Mouse (Mus musculus) stomach, embryonic 16.5 days (tissue): ENCODE measurements around the gene Zscan20. TPM values are rescaled to one million over a fixed set of nuclear protein-coding genes. Genes with fewer than 3 reads are reported as not detected.

Source experiments
- ATAC-seq: fragments of 200-750 bp; cut with Nextera tagmentation; 2 replicates; pipeline ENCODE4 v1.8.0; 2017; ENCODE audit warnings: moderate number of reproducible peaks, moderate TSS enrichment; ENCODE audit not compliant: insufficient read depth, low FRiP score
- H3K27ac ChIP-seq: fragments of 300-500 bp; sonication (generic); 2 replicates; pipeline ENCODE4 v1.5.1; 2014; ENCODE audit warnings: low read length
- H3K27me3 ChIP-seq: fragments of 300-500 bp; sonication (generic); 2 replicates; pipeline ENCODE4 v1.6.1; 2014; ENCODE audit warnings: low read length, control low read depth, mixed read lengths; ENCODE audit not compliant: control insufficient read depth, insufficient read depth
- H3K36me3 ChIP-seq: fragments of 300-500 bp; sonication (generic); 2 replicates; pipeline ENCODE4 v1.6.1; 2014; ENCODE audit warnings: low read length; ENCODE audit not compliant: control insufficient read depth, insufficient read depth
- H3K4me1 ChIP-seq: fragments of 300-500 bp; sonication (generic); 2 replicates; pipeline ENCODE4 v1.6.1; 2014; ENCODE audit warnings: low read length, control low read depth, mixed read lengths; ENCODE audit not compliant: control insufficient read depth, insufficient read depth
- H3K4me2 ChIP-seq: fragments of 300-500 bp; sonication (generic); 2 replicates; pipeline ENCODE4 v1.6.1; 2014; ENCODE audit warnings: low read depth, low read length, mixed read lengths
- H3K4me3 ChIP-seq: fragments of 300-500 bp; sonication (generic); replicated peaks from 2 replicates; pipeline ENCODE4 v1.5.1; 2014; ENCODE audit warnings: mild to moderate bottlenecking, low read length
- H3K9ac ChIP-seq: fragments of 300-500 bp; sonication (generic); 2 replicates; pipeline ENCODE4 v1.6.1; 2014; ENCODE audit warnings: low read length
- H3K9me3 ChIP-seq: fragments of 300-500 bp; sonication (generic); replicated peaks from 2 replicates; pipeline ENCODE4 v1.6.1; 2016; ENCODE audit warnings: low read length, control low read depth; ENCODE audit not compliant: control insufficient read depth
- WGBS: fragments of 180-500 bp; shearing (Covaris S2); extraction: QIAGEN DNeasy Blood & Tissue Kit; methylation state at CpG from one replicate; pipeline ENCODE4 v1.1.7; 2014; 5-methylcytosine and 5-hydroxymethylcytosine counted together
- polyA plus RNA-seq: library from polyadenylated mRNA; unstranded; fragments of >200 nt; fragmentation: Nextera tagmentation; extraction: Ambion mirVana; gene quantifications from 2 replicates; pipeline ENCODE4 v1.2.1, GENCODE M21; 2015

Zscan20 gene
- 3.3 and 3.7 TPM in 2 replicates for polyA plus RNA-seq

DNA sequence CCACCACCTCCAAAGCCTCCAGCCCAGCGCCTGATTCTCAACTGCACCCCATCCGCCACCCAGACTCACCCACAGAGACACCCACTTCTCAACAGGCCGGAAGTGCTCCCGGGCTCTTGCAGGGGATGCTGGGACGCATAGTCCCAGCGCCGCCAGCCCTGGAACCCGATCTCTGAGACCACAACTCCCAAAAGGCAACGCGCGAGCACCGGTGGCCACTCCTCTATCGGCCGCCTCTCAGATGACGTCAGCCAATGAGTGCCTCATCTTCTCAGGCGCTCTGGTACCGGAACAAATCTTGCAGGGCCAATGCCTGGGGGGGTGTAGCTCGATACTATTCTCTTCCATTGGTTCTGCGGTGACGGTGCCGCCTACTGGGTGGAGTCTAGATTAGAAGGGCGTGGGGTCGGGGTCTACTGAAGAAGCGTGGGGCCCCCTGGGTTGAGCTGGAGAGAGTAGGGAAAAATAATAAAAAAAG is at the start of gene Zscan20:
Zscan20 (minus strand) TSS at position 174 of the 478 bp plus-strand sequence.
- Histone ChIP-seq H3K9me3 (no peaks in the 10 kb centered on the region), H3K9ac (peak within 1 kb of the TSS; percentile 72), H3K4me1 (peaks cover 6% of the 10 kb centered on the region), H3K27me3 (no peaks in the 10 kb centered on the region), H3K27ac (peak within 1 kb of the TSS; percentile 4; the same call in 1 of the 2 replicates), H3K4me2 (peak within 1 kb of the TSS; percentile 73), H3K36me3 (no peaks in the 10 kb centered on the region), H3K4me3 (peak within 1 kb of the TSS; percentile 63)
- WGBS: under 1% methylated on average over 24 of the region's 24 CpGs
- peak; percentile 96 for ATAC-seq

GRCm38 (mm10) chr4:128655446-128655845 is 45.5 kb upstream of the Zscan20 start:
- H3K9me3 ChIP-seq: no peaks in the 10 kb centered on the region
- peak overlapping the region; percentile 60; the same call in 1 of the 2 replicates for H3K27ac ChIP-seq
- no peaks in the 10 kb centered on the region for H3K27me3 ChIP-seq
- H3K4me2 ChIP-seq: peak overlapping the region; percentile 96
- peaks cover 16% of the 10 kb centered on the region for H3K4me1 ChIP-seq
- H3K4me3 ChIP-seq: peak overlapping the region; percentile 71
- H3K9ac ChIP-seq: peak overlapping the region; percentile 84
- no peaks in the 10 kb centered on the region for H3K36me3 ChIP-seq
- no peak for ATAC-seq
- WGBS: 6% methylated on average over 12 of the region's 12 CpGs

DNA sequence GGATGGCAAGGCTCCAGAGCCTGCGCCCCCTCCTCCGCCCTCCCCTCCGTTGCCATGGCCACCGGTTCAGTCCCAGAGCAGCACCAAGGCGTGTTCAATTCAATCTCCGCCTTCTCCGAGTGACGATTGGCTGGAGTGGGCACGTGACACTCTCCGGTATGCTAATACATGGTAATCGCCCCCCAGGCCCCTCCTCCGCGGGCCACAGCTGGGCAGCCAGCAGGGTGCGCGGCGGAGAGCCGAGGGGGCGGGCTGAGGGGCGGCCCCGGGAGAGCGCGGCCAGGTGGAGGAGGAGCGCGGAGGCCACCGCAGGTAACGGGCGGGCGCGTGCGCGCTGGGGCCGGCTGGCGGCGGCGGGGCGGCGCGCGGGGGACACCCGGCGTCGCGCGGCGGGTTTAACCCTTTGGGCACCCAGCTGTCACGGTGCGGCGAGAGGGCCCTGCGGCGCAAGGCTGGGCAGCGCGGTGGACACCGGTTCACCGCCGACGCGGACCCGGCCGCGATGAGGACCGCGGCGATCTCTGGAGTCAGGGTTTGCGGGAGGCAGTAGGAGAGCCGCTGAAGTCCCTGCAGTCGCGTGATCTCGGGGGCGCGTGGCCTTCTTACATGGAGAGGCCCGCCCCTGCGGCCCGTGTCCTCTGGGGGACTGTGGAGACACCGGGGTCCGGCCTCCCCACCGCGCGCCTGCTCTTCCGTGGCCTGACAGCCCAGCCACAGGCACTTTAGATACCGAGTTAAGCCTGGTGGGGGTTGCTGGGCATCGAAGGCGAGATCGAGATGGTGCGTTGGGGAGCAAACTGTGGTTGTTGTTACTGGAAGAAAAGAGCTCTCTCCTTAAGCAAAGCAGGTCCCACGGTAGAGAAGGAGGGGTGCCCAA is 44.8 kb upstream of the Zscan20 start, which contains the start of gene Phc2:
Phc2 (plus strand) TSS at position 198 of the 877 bp plus-strand sequence.
- Histone ChIP-seq H3K4me2 (peak within 1 kb of the TSS; percentile 96), H3K9me3 (no peaks in the 10 kb centered on the region), H3K27ac (peak within 1 kb of the TSS; percentile 60), H3K4me3 (peak within 1 kb of the TSS; percentile 71), H3K36me3 (no peaks in the 10 kb centered on the region), H3K9ac (peak within 1 kb of the TSS; percentile 84), H3K4me1 (peaks cover 19% of the 10 kb centered on the region), H3K27me3 (no peaks in the 10 kb centered on the region)
- peak; percentile 97 for ATAC-seq
- under 1% methylated on average over 85 of the region's 85 CpGs for WGBS

DNA sequence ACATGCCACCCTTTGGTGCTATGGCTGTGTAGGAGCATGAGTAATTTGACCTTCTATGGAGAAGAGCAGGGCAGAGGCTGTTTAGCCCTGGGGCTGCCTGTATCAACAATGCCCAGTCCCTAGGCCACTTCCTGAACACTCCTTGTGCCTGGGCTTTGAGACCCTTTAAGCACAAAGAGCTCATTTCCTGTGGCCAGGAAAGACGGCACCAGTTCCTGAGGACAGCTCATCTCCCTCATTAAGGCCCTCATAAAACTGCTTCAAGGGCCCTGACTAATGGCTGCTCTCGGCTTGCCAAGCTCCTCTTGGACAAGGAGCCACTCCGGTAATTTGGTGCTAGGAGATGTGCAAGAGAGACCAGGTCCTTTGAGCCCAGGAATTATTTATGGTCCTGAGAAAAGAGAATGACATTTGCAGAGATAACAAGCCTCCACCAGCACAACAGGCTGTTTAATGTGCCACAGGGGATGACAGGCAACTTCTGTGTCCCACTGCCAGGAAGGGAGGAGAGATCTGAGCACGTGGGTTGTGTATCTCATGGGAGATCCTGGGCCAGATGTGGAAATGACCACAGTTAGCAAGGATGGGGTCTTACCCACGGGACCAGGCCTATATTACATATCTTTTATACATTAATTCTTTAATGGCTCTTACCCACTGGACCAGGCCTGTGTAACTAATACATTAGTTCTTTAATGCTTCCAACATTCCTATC is 42.8 kb upstream of the Zscan20 start:
- Histone ChIP-seq H3K9ac (no peak overlapping the region), H3K27ac (peak overlapping the region; percentile 46; the same call in 1 of the 2 replicates), H3K9me3 (no peaks in the 10 kb centered on the region), H3K27me3 (no peaks in the 10 kb centered on the region), H3K4me2 (no peak overlapping the region), H3K4me1 (peaks cover 19% of the 10 kb centered on the region), H3K4me3 (no peak overlapping the region), H3K36me3 (no peaks in the 10 kb centered on the region)
- ATAC-seq: no peak
- 50% methylated on average over 5 of the region's 5 CpGs for WGBS

- ATAC-seq: peak; percentile 18; the same call in 1 of the 2 replicates
- H3K4me3 ChIP-seq: no peak overlapping the region
- 47% methylated on average over 3 of the region's 3 CpGs for WGBS
- no peaks in the 10 kb centered on the region for H3K9me3 ChIP-seq
- no peak overlapping the region for H3K4me2 ChIP-seq
- peaks cover 23% of the 10 kb centered on the region for H3K4me1 ChIP-seq
- H3K9ac ChIP-seq: no peak overlapping the region
- H3K27ac ChIP-seq: no peak overlapping the region; the same call in 1 of the 2 replicates
- H3K27me3 ChIP-seq: no peaks in the 10 kb centered on the region
- no peaks in the 10 kb centered on the region for H3K36me3 ChIP-seq
Observed at GRCm38 (mm10) chr4:128651530-128651929, 41.6 kb upstream of the Zscan20 start.

- WGBS: 51% methylated on average over 8 of the region's 8 CpGs
- H3K27ac ChIP-seq: no peak overlapping the region
Observed at GRCm38 (mm10) chr4:128648567-128649255, 38.8 kb upstream of the Zscan20 start.

DNA sequence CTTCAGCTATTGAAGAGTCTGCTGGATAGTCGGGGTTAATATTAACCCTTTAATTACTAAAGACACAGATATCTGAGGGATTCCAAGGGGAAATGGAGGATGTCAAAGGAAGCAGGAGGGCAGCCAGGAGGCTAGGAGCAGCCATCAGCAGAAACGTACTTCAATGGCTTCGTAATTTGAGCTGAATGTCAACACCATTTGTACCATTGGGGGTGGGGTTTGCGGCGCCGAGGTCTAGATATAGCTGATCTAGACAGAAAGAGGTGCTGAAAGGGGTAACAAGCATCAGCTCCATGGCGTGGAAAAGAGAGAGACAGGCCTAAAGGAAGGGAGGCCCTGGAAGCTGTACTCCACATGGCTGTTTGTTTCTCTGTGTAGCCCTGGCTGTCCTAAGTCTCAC is 36.9 kb upstream of the Zscan20 start:
- Histone ChIP-seq H3K9me3 (no peaks in the 10 kb centered on the region), H3K36me3 (no peaks in the 10 kb centered on the region), H3K27ac (no peak overlapping the region), H3K4me2 (no peak overlapping the region), H3K27me3 (no peaks in the 10 kb centered on the region), H3K4me1 (peaks cover 15% of the 10 kb centered on the region), H3K4me3 (no peak overlapping the region), H3K9ac (no peak overlapping the region)
- WGBS: 30% methylated on average over 7 of the region's 7 CpGs
- ATAC-seq: no peak

More at GRCm38 (mm10) chr4:128648567-128649255, 38.8 kb upstream of the Zscan20 start:
- ATAC-seq: no peak
- Histone ChIP-seq H3K4me1 (peaks cover 22% of the 10 kb centered on the region), H3K36me3 (no peaks in the 10 kb centered on the region), H3K4me2 (no peak overlapping the region), H3K27me3 (no peaks in the 10 kb centered on the region), H3K9me3 (no peaks in the 10 kb centered on the region), H3K9ac (no peak overlapping the region), H3K4me3 (no peak overlapping the region)

- no peak for ATAC-seq
- Histone ChIP-seq H3K4me3 (no peak overlapping the region), H3K9ac (no peak overlapping the region), H3K9me3 (no peaks in the 10 kb centered on the region), H3K4me1 (peaks cover 15% of the 10 kb centered on the region), H3K4me2 (no peak overlapping the region), H3K27ac (no peak overlapping the region), H3K36me3 (no peaks in the 10 kb centered on the region), H3K27me3 (no peaks in the 10 kb centered on the region)
- WGBS: 41% methylated on average over 6 of the region's 6 CpGs
Observed at GRCm38 (mm10) chr4:128645896-128646295, 36.0 kb upstream of the Zscan20 start.
